ENCODE assay signal across 8 mouse cellular contexts in the genomic region with DNA sequence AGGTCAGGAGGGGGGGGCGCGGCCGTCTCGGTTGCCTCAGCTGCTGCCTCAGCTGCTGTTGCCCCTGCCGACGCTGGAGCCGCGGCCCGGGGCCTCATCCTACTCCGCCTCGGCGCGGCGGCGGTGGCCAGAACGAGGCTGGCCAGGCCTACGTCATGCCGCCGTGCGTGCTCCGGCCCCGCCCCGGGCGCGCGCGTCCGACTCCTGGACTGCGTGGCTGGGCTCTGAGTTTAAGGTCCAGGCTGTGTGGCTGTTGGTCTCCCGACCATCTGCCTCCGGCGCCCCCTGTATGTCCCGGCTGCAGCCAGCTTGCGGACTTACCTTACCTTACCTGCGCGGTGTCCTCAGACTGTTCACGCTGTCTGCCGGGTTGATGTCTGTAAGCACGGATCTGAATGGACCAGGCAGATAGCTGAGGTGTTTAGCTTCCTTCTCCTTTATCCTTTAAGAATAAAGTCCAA. TPM values are rescaled to one million over a fixed set of nuclear protein-coding genes. Genes with fewer than 3 reads are reported as not detected.
DNase-seq lines count a peak whose midpoint lies in the region; ATAC-seq lines count a peak whose summit lies in the region.

No protein-coding gene starts in this region.

- peak; percentile 85 for ATAC-seq in common myeloid progenitor, adult 5-6 weeks (replicated peaks; ENCODE audit: low read depth, poor library complexity, severe bottlenecking)
- ATAC-seq in megakaryocyte progenitor cell, adult 5-6 weeks (replicated peaks; ENCODE audit: poor library complexity) = peak; percentile 82

- peak; percentile 94 for DNase-seq in ZHBTc4 (ENCODE audit: low read depth, low spot score)
- peak; percentile 84 to 89 for DNase-seq in gastrocnemius, adult 8-10 months (ENCODE audit: low spot score in 2 of 2)
- DNase-seq in induced T-regulatory cell, adult 2 months (ENCODE audit: low read depth) = peak; percentile 80
- peak; percentile 71 to 87 for DNase-seq in left cerebral cortex, adult 9 months (ENCODE audit: low spot score in 2 of 2)
- DNase-seq in right cerebral cortex, postnatal 14 days = peak; percentile 90
- DNase-seq in urinary bladder, postnatal 36 days (ENCODE audit: low spot score in 2 of 2) = peak; percentile 85 to 89

RNA-seq across cellular contexts. Expression of a gene that starts 7.9 kb away (rescaled TPM):
- total RNA-seq in common myeloid progenitor, adult 5-6 weeks (2017) = 24.7 and 29.2 TPM in 2 replicates
- total RNA-seq in gastrocnemius, adult 8-10 months (2022) = 100 to 1,000 TPM; 110 to 167 (median 131) TPM
- total RNA-seq in megakaryocyte progenitor cell, adult 5-6 weeks (2015) = 17.3 and 20.9 TPM in 2 replicates
- 18.7 and 27.1 TPM in 2 replicates for total RNA-seq in megakaryocyte progenitor cell, adult 5-6 weeks (2017)

RNA-seq across cellular contexts. Expression of a gene that starts 54.5 kb away (rescaled TPM):
- total RNA-seq in common myeloid progenitor, adult 5-6 weeks (2017) = not detected in 2 replicates
- total RNA-seq in gastrocnemius, adult 8-10 months (2022) = not detected
- total RNA-seq in megakaryocyte progenitor cell, adult 5-6 weeks (2015) = not detected in 2 replicates
- not detected in 2 replicates for total RNA-seq in megakaryocyte progenitor cell, adult 5-6 weeks (2017)

Comparison
In these comparisons a context has a peak if more than half of its experiments do, and no peak if none do; other contexts are left out.
1. Peak in every context shown above with its lines: DNase-seq and ATAC-seq.